ENCODE assay signal across 7 mouse cellular contexts in genomic region chr14:103069864-103070611, GRCm38 (mm10). TPM values are rescaled to one million over a fixed set of nuclear protein-coding genes. Genes with fewer than 3 reads are reported as not detected.
DNase-seq lines count a peak whose midpoint lies in the region; ATAC-seq lines count a peak whose summit lies in the region.

Gene Cln5 (plus strand): TSS chr14:103070216.

- H3K36me3 ChIP-seq in intestine, embryonic 15.5 days = no peaks in the 10 kb centered on the region; the same call in none of the 2 replicates
- peaks cover 33% of the 10 kb centered on the region for H3K36me3 ChIP-seq in midbrain, embryonic 10.5 days

- under 1% methylated on average over 65 of the region's 65 CpGs for WGBS in intestine, embryonic 15.5 days
- WGBS in midbrain, embryonic 10.5 days = under 1% methylated on average over 65 of the region's 65 CpGs

- intact Hi-C loops in gastrocnemius, postnatal 36 days (cut with DNase I) = loop anchor here (10.0 kb wide), 1 partner anchor 465 kb away; no protein-coding TSS in a partner anchor
- intact Hi-C loops in left cerebral cortex, postnatal 25 days (cut with DNase I) = loop anchor here (1.0 to 10.0 kb wide), 4 partner anchors 29 to 615 kb away; partner anchors contain the start of gene Fbxl3

- peak; percentile 93 to 95 for DNase-seq in adrenal gland, adult 18-20 months (ENCODE audit: low spot score in 2 of 2)
- peak; percentile 99 for DNase-seq in embryo, embryonic 11 days
- DNase-seq in gastrocnemius, postnatal 36 days = peak; percentile 89 to 95
- DNase-seq in left cerebral cortex, postnatal 25 days (ENCODE audit: low spot score in 2 of 2) = peak; percentile 88 to 93
- DNase-seq in midbrain, embryonic 10.5 days (ENCODE audit: low spot score) = peak; percentile 94
- peak; percentile 82 for DNase-seq in right cerebral cortex, postnatal 4 days

- peak; percentile 99 for ATAC-seq in intestine, embryonic 15.5 days

- peak within 1 kb of the TSS; percentile 89 for H3K27ac ChIP-seq in intestine, embryonic 15.5 days
- H3K27ac ChIP-seq in midbrain, embryonic 10.5 days (replicated peaks) = peak within 1 kb of the TSS; percentile 89

- no peaks in the 10 kb centered on the region for H3K27me3 ChIP-seq in intestine, embryonic 15.5 days (replicated peaks)
- H3K27me3 ChIP-seq in midbrain, embryonic 10.5 days (ENCODE audit: low read depth, poor library complexity, severe bottlenecking) = no peaks in the 10 kb centered on the region

- H3K9me3 ChIP-seq in intestine, embryonic 15.5 days = no peaks in the 10 kb centered on the region
- H3K9me3 ChIP-seq in midbrain, embryonic 10.5 days (replicated peaks) = no peaks in the 10 kb centered on the region

- peak within 1 kb of the TSS; percentile 73 for H3K4me3 ChIP-seq in intestine, embryonic 15.5 days (replicated peaks)
- peak within 1 kb of the TSS; percentile 66 for H3K4me3 ChIP-seq in midbrain, embryonic 10.5 days

- H3K9ac ChIP-seq in intestine, embryonic 15.5 days = peak within 1 kb of the TSS; percentile 63

- H3K4me1 ChIP-seq in intestine, embryonic 15.5 days (replicated peaks) = 0 out of 2 replicates have a peak, but pooled peaks cover 3% of the 10 kb centered on the region
- H3K4me1 ChIP-seq in midbrain, embryonic 10.5 days = peaks cover 17% of the 10 kb centered on the region

- H3K4me2 ChIP-seq in intestine, embryonic 15.5 days (replicated peaks) = peak within 1 kb of the TSS; percentile 88

RNA-seq across cellular contexts. Expression of gene Cln5, which starts in this region (rescaled TPM):
- 10 to 100 TPM; 27.1 to 29.1 TPM for total RNA-seq in adrenal gland, adult 18-20 months (2021)
- total RNA-seq in gastrocnemius, postnatal 36 days (2021) = 1 to 10 TPM; 8.7 to 8.9 TPM
- polyA plus RNA-seq in intestine, embryonic 15.5 days (2015; fragmentation: Nextera tagmentation; extraction: Ambion mirVana) = 29.0 and 29.6 TPM in 2 replicates
- total RNA-seq in left cerebral cortex, postnatal 25 days (2021) = 1 to 10 TPM; 9.2 to 9.8 TPM
- 25.7 and 29.7 TPM in 2 replicates for polyA plus RNA-seq in midbrain, embryonic 10.5 days (2016; fragmentation: Nextera tagmentation; extraction: Ambion mirVana)

Comparison
In these comparisons a context has a peak if more than half of its experiments do, and no peak if none do; other contexts are left out.
1. Peak in every context shown above with its lines: DNase-seq, ATAC-seq, H3K4me3 ChIP-seq and H3K27ac ChIP-seq.